Mouse (Mus musculus): ENCODE results near the gene Ccdc141. TPM values are rescaled to one million over a fixed set of nuclear protein-coding genes. Genes with fewer than 3 reads are reported as not detected.

The Ccdc141 gene
- 1 to 10 TPM; 2.2 to 2.5 TPM for polyA plus RNA-seq (2017; shearing (Covaris generic))

- peak; percentile 61 for ATAC-seq
These were observed at the start of gene Ccdc141 for GRCm38 (mm10) chr2:77170633-77171105. Gene Ccdc141 (minus strand): TSS chr2:77170636.

DNA sequence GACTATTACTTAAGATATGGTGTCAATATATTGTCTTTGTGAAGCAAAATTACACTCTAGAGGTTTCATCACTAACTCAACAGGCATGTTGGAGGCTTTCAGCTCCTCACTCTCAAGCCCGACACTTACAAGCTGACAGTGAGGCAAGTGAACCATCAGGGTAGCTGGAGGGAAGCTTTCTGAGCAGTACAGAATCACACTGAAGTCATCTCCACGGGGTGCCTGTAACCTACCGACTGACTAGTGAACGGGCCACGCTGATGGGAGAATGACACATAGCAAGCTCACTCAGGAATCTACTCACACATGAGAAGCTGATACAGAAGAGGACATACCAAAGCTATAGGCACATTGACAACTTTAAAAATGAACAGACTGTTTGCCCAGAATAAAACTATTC, 42.4 kb upstream of the Ccdc141 start:
- no peak for ATAC-seq

GRCm38 (mm10) chr2:77206951-77207350, 36.5 kb upstream of the Ccdc141 start:
- no peak for ATAC-seq

- ATAC-seq = no peak
These were observed 33.5 kb upstream of the Ccdc141 start for GRCm38 (mm10) chr2:77203916-77204315.

GRCm38 (mm10) chr2:77201900-77202299, 31.5 kb upstream of the Ccdc141 start:
- no peak for ATAC-seq

- ATAC-seq = no peak
These were observed 30.6 kb upstream of the Ccdc141 start for GRCm38 (mm10) chr2:77200958-77201614.

- ATAC-seq = no peak
These were observed 29.9 kb upstream of the Ccdc141 start for GRCm38 (mm10) chr2:77200379-77200778.

GRCm38 (mm10) chr2:77198246-77198645, 27.8 kb upstream of the Ccdc141 start:
- no peak for ATAC-seq

- ATAC-seq = no peak
These were observed 26.4 kb upstream of the Ccdc141 start for GRCm38 (mm10) chr2:77196819-77197218.

- ATAC-seq = no peak
These were observed 24.6 kb upstream of the Ccdc141 start for GRCm38 (mm10) chr2:77195056-77195455.

- ATAC-seq = no peak
These were observed 21.4 kb upstream of the Ccdc141 start for GRCm38 (mm10) chr2:77191811-77192210.

DNA sequence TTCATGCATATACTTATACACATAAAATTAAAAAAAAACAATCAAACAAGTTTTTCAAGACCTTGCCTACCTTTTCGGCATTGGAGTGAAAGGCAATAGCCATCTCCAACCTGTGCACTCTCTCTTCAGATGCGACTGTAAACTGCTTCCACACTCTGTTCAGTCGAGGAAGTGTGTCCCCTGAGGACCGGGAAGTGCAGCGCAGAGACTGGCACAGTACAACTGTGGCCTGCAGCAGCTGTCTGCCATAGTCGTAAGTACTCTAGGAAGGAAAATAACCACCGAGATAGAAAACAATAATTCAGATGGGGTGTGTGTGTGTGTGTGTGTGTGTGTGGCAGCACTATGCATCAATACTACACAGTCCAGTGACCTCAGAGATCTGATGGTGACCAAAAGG, 20.5 kb upstream of the Ccdc141 start:
- no peak for ATAC-seq

- ATAC-seq = no peak
These were observed 19.9 kb upstream of the Ccdc141 start for GRCm38 (mm10) chr2:77190301-77190700.

DNA sequence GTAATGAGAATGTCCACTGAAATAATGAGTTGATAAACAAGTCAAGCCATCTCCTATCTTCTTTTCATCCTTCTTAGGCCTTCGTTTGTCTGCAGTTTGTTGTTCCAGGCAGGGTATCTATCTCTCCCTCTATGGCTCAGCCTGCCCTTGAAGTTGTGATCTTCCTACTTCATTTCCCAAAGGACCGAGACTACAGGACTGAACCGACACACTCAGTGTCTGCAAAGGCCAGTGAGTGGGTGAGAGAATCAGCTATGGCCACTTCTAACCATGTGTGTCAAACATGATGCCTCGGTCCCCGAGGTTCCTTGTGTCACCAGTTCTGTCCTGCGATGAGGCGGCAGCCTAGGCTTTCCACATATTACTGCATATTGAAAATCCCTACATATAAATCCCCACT, 19.2 kb upstream of the Ccdc141 start:
- ATAC-seq = no peak

GRCm38 (mm10) chr2:77187501-77187900, 17.1 kb upstream of the Ccdc141 start:
- no peak for ATAC-seq

GRCm38 (mm10) chr2:77186912-77187311, 16.5 kb upstream of the Ccdc141 start:
- no peak for ATAC-seq

DNA sequence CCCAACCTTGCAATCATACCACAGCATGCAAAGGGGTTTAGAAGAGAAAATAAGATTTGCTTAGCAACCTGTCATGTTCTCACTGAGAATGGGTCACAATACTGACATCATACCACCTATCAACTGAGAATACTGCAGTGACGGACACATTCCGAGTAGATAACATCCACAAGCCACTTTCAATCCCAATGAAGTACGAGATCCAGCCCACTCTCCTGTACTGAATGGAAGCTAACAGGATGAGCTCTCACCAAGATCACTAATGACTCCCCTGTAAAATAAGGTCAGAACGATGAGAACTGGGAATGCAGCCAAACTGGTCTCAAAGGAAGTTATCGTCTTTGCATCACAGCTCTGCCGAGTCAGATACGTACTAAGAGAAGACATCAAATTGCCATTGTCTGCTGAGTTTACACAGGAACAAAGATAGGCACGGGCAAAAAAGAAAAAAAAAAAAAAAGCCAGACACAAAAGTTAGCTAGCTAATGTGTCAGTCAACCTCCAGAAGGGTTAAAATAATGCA, 13.7 kb upstream of the Ccdc141 start:
- ATAC-seq = no peak

DNA sequence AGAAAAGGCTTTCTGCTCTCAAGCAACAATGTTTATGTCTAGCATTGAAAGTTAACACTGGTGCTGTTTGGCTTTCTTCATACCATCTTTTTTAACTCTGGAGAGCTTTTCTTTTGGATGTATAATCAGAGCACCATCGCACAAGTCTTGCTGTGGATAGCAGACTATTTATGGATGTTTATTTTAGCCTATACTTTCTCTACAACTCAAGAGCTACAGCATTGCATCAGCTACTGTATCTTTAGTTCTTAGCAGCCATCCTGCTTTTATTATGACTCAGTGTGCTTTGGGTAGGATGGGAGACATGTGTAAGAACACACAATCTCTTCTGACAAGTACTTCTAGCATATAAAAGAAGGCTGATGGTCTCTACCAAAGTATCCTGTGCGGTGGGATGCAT, 13.2 kb upstream of the Ccdc141 start:
- no peak for ATAC-seq

- no peak for ATAC-seq
These were observed 12.6 kb upstream of the Ccdc141 start for GRCm38 (mm10) chr2:77182996-77183380.

DNA sequence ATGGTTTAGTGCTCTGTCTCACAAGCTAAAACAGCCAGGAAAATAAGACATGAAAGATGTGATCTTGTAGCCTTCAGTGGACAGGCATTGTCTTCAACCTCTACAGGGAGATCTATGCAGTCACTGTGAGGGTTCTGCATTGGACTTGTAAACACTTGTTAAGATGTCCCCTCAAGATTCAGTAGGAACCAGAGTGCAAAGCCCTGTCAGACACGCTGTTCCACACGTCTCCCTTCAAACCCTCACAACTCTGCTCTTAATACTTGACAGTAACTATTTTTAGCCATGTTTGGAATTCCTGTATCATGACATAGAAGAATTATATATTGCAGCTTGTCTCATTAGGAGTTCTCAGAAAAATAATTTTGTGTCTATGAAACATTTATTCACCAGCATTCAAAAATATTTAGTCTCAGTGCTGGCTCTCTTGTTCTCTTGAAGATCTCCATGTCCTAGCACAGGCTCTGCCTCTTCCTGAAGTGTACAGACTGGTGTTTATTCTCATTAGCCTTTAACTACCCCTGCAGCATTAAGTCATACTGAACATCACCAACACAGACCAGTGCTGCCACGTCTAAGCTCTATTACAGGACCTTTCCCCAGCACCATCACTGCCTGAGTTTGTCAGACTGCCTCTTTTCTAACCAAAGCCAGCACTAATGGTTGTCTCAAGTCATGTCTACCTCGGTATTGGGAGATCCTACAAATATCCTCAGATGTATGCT, 12.0 kb upstream of the Ccdc141 start:
- no peak for ATAC-seq

- no peak for ATAC-seq
These were observed 7.0 kb upstream of the Ccdc141 start for GRCm38 (mm10) chr2:77177472-77177871.

DNA sequence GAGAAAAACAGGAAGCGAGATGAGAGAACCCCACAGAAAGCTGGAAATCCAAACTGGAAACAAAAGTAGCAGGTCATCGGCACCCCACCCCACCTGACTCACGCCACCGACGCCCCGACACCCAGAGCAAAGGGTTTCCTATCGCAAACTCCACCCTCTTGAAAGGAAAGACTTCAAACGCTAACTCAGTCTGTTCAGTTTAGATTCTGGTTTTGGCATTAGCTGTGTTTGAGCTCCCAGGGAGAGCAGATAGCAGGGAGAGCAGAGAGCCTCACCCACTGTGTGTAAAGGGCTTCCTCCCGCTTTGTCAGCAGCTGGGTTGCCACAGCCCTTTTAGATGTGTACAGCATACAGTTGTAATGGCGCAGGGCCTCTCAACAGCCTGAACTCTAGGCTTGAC, 6.0 kb upstream of the Ccdc141 start:
- no peak for ATAC-seq

DNA sequence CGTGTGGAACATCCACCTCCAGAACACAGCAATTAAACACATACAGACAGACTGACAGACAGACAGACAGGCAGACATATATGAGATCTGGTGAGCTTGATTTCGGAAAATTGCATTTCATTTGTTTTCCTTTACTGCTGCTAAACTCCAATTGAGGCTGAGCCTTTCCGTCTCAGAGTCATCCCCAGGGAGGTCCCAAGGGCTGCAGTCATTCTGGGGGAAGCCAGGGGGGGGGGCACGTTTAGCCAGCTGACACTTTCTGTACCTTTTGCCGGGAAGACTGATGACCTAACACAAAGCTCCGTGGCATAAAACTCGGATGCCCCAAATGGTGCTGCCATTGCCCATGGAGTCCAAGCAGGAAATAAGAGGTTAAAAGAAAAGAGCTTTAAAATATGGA, 5.0 kb upstream of the Ccdc141 start:
- ATAC-seq = no peak

- no peak for ATAC-seq
These were observed 3.9 kb upstream of the Ccdc141 start for GRCm38 (mm10) chr2:77174313-77174712.

Data from activated CD4-positive, CD25-positive, alpha-beta regulatory T cell, adult 4 months (primary cell).